Mouse (Mus musculus): Measurements from ENCODE around the gene Gm14085.
"Not testable (repeated sequence)": the region's sequence is repeated elsewhere in the genome, so short reads cannot be mapped to it uniquely, and the experiment has no call there.

Gm14085 gene

GRCm38 (mm10) chr2:122484641-122485040, at the start of gene Gm14085:
Gm14085 (plus strand) TSS chr2:122484941.
- no peak for DNase-seq (ENCODE audit: low spot score in 2 of 2)

- not testable (repeated sequence) for DNase-seq (ENCODE audit: low spot score in 2 of 2)
These were observed 45.8 kb upstream of the Gm14085 start for GRCm38 (mm10) chr2:122438706-122439482.

- peak; percentile 55 to 57 for DNase-seq (ENCODE audit: low spot score in 2 of 2)
These were observed 44.2 kb upstream of the Gm14085 start for GRCm38 (mm10) chr2:122440521-122440920.

DNA sequence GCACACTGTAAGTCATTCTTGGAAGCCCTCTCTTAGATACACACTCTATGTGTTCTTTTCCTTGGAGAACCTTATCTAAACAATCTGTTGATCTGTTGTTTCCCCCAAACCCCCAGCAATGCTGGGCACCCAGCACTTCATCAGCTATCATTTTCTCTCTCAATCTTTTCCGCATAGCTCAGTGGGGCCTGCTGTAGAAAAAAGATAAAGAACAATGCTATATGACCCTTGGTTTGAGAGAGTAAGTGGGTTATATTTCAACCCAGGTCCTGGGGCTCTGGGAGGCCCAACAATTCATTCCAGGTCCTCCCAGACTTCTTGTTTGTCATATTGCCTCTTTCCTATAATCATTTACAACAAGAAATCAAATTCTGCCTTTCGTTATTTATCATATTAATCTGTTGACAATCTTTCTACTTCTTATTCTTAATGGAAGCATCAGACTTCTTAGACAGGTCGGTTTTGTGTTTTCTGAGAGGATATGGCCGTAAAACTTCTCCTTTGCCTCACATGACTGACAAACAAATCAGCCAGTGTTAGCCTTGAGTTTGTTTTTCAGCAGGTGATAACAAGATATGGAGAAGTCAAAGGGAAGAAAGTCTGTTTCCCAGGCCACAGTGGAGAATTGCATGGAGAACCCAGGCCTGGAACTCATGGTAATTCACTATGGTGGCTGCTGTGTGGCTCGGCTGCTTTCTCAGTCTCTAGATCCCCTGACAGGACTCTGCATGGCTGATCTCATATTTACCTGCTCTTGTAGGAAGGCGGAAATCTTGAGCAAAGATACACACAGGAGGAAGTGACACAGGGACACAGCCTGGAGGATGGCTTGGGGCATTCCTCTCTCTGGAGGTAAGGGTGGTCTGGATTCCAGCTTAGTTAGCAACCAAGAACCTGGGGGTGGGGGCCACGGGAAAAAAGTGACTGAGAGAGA, 43.5 kb upstream of the Gm14085 start:
- no peak for DNase-seq (ENCODE audit: low spot score in 2 of 2)

DNA sequence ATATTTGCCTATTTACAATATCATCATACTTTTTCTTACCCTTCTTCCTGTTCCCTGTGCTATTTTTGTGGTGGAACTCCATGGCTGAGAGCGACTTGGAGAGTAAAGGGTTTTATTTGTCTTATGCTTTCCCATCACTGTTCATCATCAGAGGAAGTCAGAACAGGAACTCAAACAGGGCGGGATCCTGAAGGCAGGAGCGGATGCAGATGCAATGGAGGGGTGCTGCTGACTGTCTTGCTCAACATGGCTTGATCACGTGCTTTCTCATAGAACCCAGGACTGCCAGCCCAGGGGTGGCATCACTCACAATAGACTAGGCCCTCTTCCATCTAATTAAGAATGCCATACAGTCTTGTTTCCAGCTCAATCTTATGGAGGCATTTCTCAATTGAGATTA, 34.4 kb upstream of the Gm14085 start:
- no peak for DNase-seq (ENCODE audit: low spot score in 2 of 2)

DNA sequence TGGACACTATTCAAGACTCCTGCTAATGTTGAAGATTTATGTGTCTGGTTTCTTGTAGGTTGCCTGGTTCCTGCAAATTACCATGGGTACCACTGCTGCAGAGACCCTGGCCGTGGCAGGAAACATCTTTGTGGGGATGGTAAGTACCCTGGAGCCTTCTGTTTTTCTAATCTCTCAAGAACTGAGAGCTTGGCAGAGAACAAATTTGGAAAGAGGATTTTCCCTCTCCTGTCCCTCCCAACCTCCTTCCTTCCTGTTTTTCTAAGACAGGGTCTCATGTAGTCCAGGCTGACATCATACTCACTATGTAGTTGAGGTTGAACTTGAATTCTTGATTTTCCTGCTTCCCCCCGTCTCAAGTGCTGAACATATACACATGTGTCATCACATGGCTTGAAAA, 32.3 kb upstream of the Gm14085 start:
- DNase-seq (ENCODE audit: low spot score in 2 of 2): no peak

GRCm38 (mm10) chr2:122466901-122467300, 17.8 kb upstream of the Gm14085 start:
- peak in 1 of 2 experiments; percentile 10 for DNase-seq (ENCODE audit: low spot score in 2 of 2)

GRCm38 (mm10) chr2:122467351-122468013, 17.3 kb upstream of the Gm14085 start:
- DNase-seq (ENCODE audit: low spot score in 2 of 2): peak; percentile 89

GRCm38 (mm10) chr2:122469221-122469620, 15.5 kb upstream of the Gm14085 start:
- DNase-seq (ENCODE audit: low spot score in 2 of 2): peak in 1 of 2 experiments; percentile 8

DNA sequence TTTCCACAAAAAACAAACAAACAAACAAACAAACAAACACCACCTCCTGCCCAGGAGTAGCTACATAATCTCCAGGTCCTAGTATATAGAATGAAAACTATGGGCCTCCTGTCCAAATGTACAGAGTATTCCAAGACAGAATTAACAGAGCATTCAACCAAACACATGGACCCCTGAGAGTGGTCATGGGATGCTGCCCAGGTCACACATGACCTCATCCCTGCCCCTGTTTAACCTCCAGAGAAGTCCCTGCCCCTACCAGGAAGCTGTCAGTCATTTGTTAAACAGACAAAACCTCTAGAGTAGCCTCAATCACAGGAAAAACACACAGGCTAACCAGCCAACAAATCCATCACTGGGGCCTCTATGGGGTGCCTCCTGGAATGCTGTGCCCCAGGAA, 8.2 kb upstream of the Gm14085 start:
- DNase-seq (ENCODE audit: low spot score in 2 of 2): no peak

DNA sequence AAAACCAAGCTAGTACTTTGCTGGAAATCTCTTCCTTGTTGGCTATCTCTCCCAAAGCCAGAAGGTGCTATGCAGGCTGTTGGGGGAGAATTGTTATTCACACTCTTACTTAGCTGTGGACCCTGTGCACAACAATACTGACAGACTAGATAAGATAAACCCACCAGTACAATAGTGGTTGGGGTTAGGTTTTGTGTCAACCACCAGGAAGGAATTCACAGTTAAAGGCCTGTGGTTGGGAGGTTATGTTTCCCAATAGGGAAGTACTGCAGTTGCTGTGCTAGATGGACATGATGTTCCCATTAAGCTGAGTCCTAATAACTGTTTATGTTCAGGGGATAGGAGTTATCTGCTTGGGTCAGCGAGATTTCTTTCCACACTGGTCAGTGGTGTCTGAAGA, 954 bp upstream of the Gm14085 start:
- DNase-seq (ENCODE audit: low spot score in 2 of 2): not testable (repeated sequence)

DNA sequence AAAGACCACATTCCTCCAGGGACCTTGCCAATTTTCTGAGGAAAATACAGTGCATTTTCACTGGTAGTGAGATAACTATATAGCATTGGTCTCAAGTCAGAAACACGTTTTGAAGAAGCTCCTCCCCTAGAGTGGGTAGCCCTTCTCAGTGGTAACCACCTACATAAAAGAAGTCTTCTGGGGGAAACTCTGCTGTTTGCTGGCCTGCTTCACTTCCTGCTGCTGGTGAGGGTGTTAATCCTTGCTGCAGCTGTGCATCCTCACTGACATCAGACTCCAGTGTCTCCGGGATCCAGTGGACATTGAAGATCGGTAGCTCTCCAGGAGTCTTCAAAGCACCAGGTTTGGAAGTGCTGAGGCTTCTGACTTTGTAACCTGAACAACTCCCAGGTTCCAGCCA, 913 bp downstream of the Gm14085 start:
- DNase-seq (ENCODE audit: low spot score in 2 of 2): not testable (repeated sequence)

GRCm38 (mm10) chr2:122486122-122486521, 1.4 kb downstream of the Gm14085 start:
- not testable (repeated sequence) for DNase-seq (ENCODE audit: low spot score in 2 of 2)

GRCm38 (mm10) chr2:122486674-122487073, 1.9 kb downstream of the Gm14085 start:
- DNase-seq (ENCODE audit: low spot score in 2 of 2): no peak

DNA sequence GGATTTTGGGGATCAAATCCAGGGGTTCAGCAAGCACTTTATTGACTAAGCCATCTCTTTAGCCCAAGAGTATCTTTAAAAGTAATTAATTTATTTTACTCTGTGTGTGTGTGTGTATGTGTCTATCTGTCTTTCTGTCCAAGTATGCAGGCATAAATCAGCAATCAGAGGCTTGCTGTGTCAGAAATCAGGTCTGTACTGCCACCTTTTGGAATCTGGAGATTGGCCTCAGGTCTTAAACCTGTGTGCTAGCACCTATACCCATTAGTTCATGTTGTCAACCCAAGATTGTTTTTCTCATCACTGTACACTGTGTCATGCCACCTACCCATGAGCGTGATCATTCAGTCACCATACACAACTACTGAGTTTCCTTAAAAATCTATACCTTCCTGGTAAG, 45.0 kb downstream of the Gm14085 start:
- DNase-seq (ENCODE audit: low spot score in 2 of 2): not testable (repeated sequence)

GRCm38 (mm10) chr2:122531290-122531689, 46.5 kb downstream of the Gm14085 start:
- no peak for DNase-seq (ENCODE audit: low spot score in 2 of 2)

- DNase-seq (ENCODE audit: low spot score in 2 of 2): no peak
These were observed 47.0 kb downstream of the Gm14085 start for GRCm38 (mm10) chr2:122531726-122532125.

DNA sequence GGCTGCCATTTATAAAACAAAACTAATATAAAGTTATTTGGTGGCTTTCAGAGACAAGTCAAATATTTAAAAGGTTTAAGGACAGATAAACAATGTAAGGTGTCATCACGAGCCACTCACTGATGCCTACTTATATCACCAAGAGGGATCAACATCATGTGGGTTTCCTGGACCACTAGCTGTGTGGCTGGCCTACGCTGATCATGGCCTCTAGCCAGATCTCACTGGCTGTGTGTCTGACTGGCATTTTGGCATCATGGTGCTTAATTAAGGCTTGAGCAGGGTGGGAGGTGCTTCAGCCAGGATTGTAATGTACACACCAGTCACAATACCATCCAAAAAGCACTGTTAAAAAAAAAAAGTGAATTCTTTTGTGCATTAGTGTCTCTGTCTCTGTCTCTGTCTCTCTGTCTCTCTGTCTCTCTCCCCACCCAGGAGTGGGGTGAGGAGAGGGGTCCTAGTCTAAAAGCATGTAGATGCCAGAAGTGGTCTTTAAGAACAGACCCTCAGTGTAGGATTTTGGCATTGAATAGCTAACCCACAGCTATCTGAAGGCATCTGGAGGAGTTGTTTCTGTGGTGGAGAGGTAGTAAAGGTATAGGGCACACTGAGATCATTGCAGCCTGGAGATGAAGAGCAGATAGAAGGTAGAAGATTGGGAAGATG, 47.5 kb downstream of the Gm14085 start:
- DNase-seq (ENCODE audit: low spot score in 2 of 2): no peak

- DNase-seq (ENCODE audit: low spot score in 2 of 2): no peak
These were observed 48.1 kb downstream of the Gm14085 start for GRCm38 (mm10) chr2:122532802-122533186.

DNA sequence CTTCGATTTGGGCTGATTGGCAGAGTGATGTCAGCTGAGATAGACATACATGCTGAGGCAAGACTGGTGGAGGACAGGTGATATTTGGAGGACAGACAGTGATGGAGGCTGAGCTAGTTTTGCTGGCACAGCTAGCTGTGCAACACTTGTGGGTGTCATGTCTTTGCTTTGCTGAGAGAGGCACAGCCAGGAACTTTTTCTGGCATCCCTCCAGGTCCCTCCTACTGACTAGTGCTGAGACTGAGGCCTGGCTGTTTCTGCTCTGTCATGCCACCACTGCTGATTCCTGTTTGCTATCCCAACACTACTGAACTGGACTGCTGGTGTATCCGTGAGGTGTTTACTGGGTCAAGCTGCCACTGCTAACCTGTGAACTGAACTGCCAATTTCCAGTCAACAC, 48.6 kb downstream of the Gm14085 start:
- no peak for DNase-seq (ENCODE audit: low spot score in 2 of 2)

- DNase-seq (ENCODE audit: low spot score in 2 of 2): no peak
These were observed 49.9 kb downstream of the Gm14085 start for GRCm38 (mm10) chr2:122534671-122535070.

DNA sequence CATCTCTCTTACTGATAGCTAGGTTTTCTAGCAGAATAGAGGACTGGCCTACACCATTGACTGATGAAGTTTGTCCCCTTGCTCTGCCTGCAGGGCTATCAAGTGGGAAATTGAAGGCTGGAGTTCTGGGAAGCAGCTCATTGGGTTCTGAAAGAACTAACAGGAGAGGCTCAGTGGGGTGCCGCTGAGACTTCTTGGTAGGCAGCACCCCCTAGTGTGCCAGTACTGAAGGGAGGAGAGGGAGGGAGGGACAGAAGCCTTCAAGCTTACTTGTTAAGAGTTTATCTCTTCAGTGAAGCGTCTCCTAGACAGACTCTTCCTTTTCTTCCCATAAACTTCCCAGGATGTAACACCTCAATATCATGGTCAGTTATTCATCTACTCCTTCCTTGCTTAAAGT, 73.6 kb downstream of the Gm14085 start:
- DNase-seq (ENCODE audit: low spot score in 2 of 2): peak in 1 of 2 experiments; percentile 27
